Mouse (Mus musculus) duodenum, adult 2 months (tissue): ENCODE results near the gene Pfdn6. TPM values are rescaled to one million over a fixed set of nuclear protein-coding genes. Genes with fewer than 3 reads are reported as not detected.

ENCODE experiments used
- polyA plus RNA-seq: library from polyadenylated mRNA; depleted of rRNA; stranded (reverse); fragments of >200 nt; gene quantifications from 2 replicates; pipeline ENCODE4 v1.2.3, GENCODE M21; 2012; ENCODE audit warnings: low replicate concordance; rRNA removed

Pfdn6 gene
- 6.1 and 14.4 TPM in 2 replicates for polyA plus RNA-seq

GRCm38 (mm10) chr17:33940206-33940805, at the start of gene Pfdn6, which contains the start of gene Wdr46:
Pfdn6 (minus strand) TSS chr17:33940343.
Wdr46 (plus strand) TSS chr17:33940660.

GRCm38 (mm10) chr17:33955555-33956214, 15.5 kb upstream of the Pfdn6 start, which contains the start of the genes Vps52 and Rps18:
Vps52 (plus strand) TSS chr17:33955812.
Rps18 (minus strand) TSS chr17:33956001.

GRCm38 (mm10) chr17:33951021-33951946, 11.1 kb upstream of the Pfdn6 start, which contains the start of gene B3galt4:
B3galt4 (minus strand) TSS chr17:33951488.

GRCm38 (mm10) chr17:33929371-33930279, 10.5 kb downstream of the Pfdn6 start, which contains the start of gene Rgl2:
Rgl2 (plus strand) TSS chr17:33929543.

GRCm38 (mm10) chr17:33915671-33916250, 24.4 kb downstream of the Pfdn6 start, which contains the start of the genes Tapbp and Zbtb22:
Tapbp (plus strand) TSS chr17:33915899.
Zbtb22 (plus strand) TSS chr17:33915904.

GRCm38 (mm10) chr17:33909077-33909868, 30.9 kb downstream of the Pfdn6 start, which contains the start of gene Daxx:
Daxx (plus strand) TSS chr17:33909414.

GRCm38 (mm10) chr17:33904835-33905234, 35.3 kb downstream of the Pfdn6 start, which contains the start of gene Platr17:
Platr17 (plus strand) TSS chr17:33905135.

GRCm38 (mm10) chr17:33890533-33891059, 49.5 kb downstream of the Pfdn6 start, which contains the start of gene Kifc1:
Kifc1 (minus strand) TSS chr17:33890661.

Other genes with a start within 250 kb of the Pfdn6 start
- gene March2, start 221.7 kb downstream of the Pfdn6 start, polyA plus RNA-seq, result 51.8 and 80.7 TPM in 2 replicates
- gene Rab11b, start 179.8 kb downstream of the Pfdn6 start, polyA plus RNA-seq, result 313 and 378 TPM in 2 replicates
- gene Angptl4, start 158.5 kb downstream of the Pfdn6 start, polyA plus RNA-seq, result 30.9 and 75.7 TPM in 2 replicates
- gene Kank3, start 129.8 kb downstream of the Pfdn6 start, polyA plus RNA-seq, result 13.8 and 18.4 TPM in 2 replicates
- 251 and 364 TPM in 2 replicates for gene Rps28, start 115.8 kb downstream of the Pfdn6 start, polyA plus RNA-seq
- 339 and 519 TPM in 2 replicates for gene Ndufa7, start 115.8 kb downstream of the Pfdn6 start, polyA plus RNA-seq
- 18.6 and 19.9 TPM in 2 replicates for gene Cd320, start 97.3 kb downstream of the Pfdn6 start, polyA plus RNA-seq
- gene Gm7029, start 66.5 kb downstream of the Pfdn6 start, polyA plus RNA-seq, result not detected in 2 replicates
- gene Kifc1, start 49.7 kb downstream of the Pfdn6 start, polyA plus RNA-seq, result 7.3 and 8.5 TPM in 2 replicates
- gene Platr17, start 35.2 kb downstream of the Pfdn6 start, polyA plus RNA-seq, result 0.24 TPM in 1 of 2 replicates, not detected in the other
- gene Daxx, start 30.9 kb downstream of the Pfdn6 start, polyA plus RNA-seq, result 42.4 and 47.2 TPM in 2 replicates
- gene Tapbp, start 24.4 kb downstream of the Pfdn6 start, polyA plus RNA-seq, result 220 and 430 TPM in 2 replicates
- 65.9 and 84.1 TPM in 2 replicates for gene Zbtb22, start 24.4 kb downstream of the Pfdn6 start, polyA plus RNA-seq
- gene Rgl2, start 10.8 kb downstream of the Pfdn6 start, polyA plus RNA-seq, result 88.3 and 111 TPM in 2 replicates
- 10.8 and 15.6 TPM in 2 replicates for gene Wdr46, start 317 bp upstream of the Pfdn6 start, polyA plus RNA-seq
- 27.8 and 35.0 TPM in 2 replicates for gene B3galt4, start 11.1 kb upstream of the Pfdn6 start, polyA plus RNA-seq
- 50.7 and 52.9 TPM in 2 replicates for gene Vps52, start 15.5 kb upstream of the Pfdn6 start, polyA plus RNA-seq
- gene Rps18, start 15.7 kb upstream of the Pfdn6 start, polyA plus RNA-seq, result 196 and 219 TPM in 2 replicates
- 4,063 and 9,745 TPM in 2 replicates for gene H2-K1, start 60.0 kb upstream of the Pfdn6 start, polyA plus RNA-seq
- 22.1 and 26.1 TPM in 2 replicates for gene Ring1, start 84.3 kb upstream of the Pfdn6 start, polyA plus RNA-seq
- gene H2-Ke6, start 87.7 kb upstream of the Pfdn6 start, polyA plus RNA-seq, result 73.6 and 117 TPM in 2 replicates
- gene Slc39a7, start 91.3 kb upstream of the Pfdn6 start, polyA plus RNA-seq, result 161 and 163 TPM in 2 replicates
- gene Rxrb, start 91.5 kb upstream of the Pfdn6 start, polyA plus RNA-seq, result 73.7 and 88.7 TPM in 2 replicates
- gene Col11a2, start 99.1 kb upstream of the Pfdn6 start, polyA plus RNA-seq, result 1.3 and 6.3 TPM in 2 replicates
- gene H2-Oa, start 152.0 kb upstream of the Pfdn6 start, polyA plus RNA-seq, result 4.6 and 11.9 TPM in 2 replicates
- gene H2-DMa, start 179.2 kb upstream of the Pfdn6 start, polyA plus RNA-seq, result 40.9 and 173 TPM in 2 replicates
- gene Brd2, start 182.3 kb upstream of the Pfdn6 start, polyA plus RNA-seq, result 84.7 and 92.1 TPM in 2 replicates
- gene H2-DMb2, start 203.0 kb upstream of the Pfdn6 start, polyA plus RNA-seq, result 4.5 and 16.7 TPM in 2 replicates
- 52.9 and 337 TPM in 2 replicates for gene H2-DMb1, start 212.7 kb upstream of the Pfdn6 start, polyA plus RNA-seq
- 53.8 and 96.5 TPM in 2 replicates for gene Tap1, start 247.2 kb upstream of the Pfdn6 start, polyA plus RNA-seq
- 114 and 217 TPM in 2 replicates for gene Psmb9, start 247.4 kb upstream of the Pfdn6 start, polyA plus RNA-seq